Mouse (Mus musculus) forebrain, embryonic 16.5 days (tissue): ENCODE results near the gene Veph1. TPM values are rescaled to one million over a fixed set of nuclear protein-coding genes. Genes with fewer than 3 reads are reported as not detected.

Experiments
- ATAC-seq: fragments of 200-750 bp; cut with Nextera tagmentation; 2 replicates; pipeline ENCODE4 v1.8.0; 2017; ENCODE audit warnings: mild to moderate bottlenecking, moderate library complexity
- H3K27ac ChIP-seq: fragments of 300-500 bp; sonication (generic); 2 replicates; pipeline ENCODE4 v1.5.1; 2014; ENCODE audit warnings: low read length, control low read depth
- H3K27me3 ChIP-seq: fragments of 300-500 bp; sonication (generic); replicated peaks from 2 replicates; pipeline ENCODE4 v1.6.1; 2014; ENCODE audit warnings: low read length; ENCODE audit not compliant: control insufficient read depth, insufficient read depth
- H3K36me3 ChIP-seq: fragments of 300-500 bp; sonication (generic); 2 replicates; pipeline ENCODE4 v1.6.1; 2014; ENCODE audit not compliant: control insufficient read depth, insufficient read depth
- H3K4me1 ChIP-seq: fragments of 300-500 bp; sonication (generic); replicated peaks from 2 replicates; pipeline ENCODE4 v1.6.1; 2014; ENCODE audit warnings: low read length; ENCODE audit not compliant: control insufficient read depth, insufficient read depth
- H3K4me2 ChIP-seq: fragments of 300-500 bp; sonication (generic); 2 replicates; pipeline ENCODE4 v1.6.1; 2014; ENCODE audit warnings: mild to moderate bottlenecking, low read length, control low read depth
- H3K4me3 ChIP-seq: fragments of 300-500 bp; sonication (generic); replicated peaks from 2 replicates; pipeline ENCODE4 v1.5.1; 2014; ENCODE audit warnings: mild to moderate bottlenecking, low read length, control low read depth
- H3K9ac ChIP-seq: fragments of 300-500 bp; sonication (generic); replicated peaks from 2 replicates; pipeline ENCODE4 v1.6.1; 2014; ENCODE audit warnings: low read depth, low read length, control low read depth
- H3K9me3 ChIP-seq: fragments of 300-500 bp; sonication (generic); 2 replicates; pipeline ENCODE4 v1.6.1; 2016; ENCODE audit warnings: low read length; ENCODE audit not compliant: control insufficient read depth
- WGBS: fragments of 180-500 bp; shearing (Covaris S2); extraction: QIAGEN DNeasy Blood & Tissue Kit; methylation state at CpG from one replicate; pipeline ENCODE4 v1.1.7; 2014; 5-methylcytosine and 5-hydroxymethylcytosine counted together
- polyA plus RNA-seq: library from polyadenylated mRNA; unstranded; fragments of >200 nt; fragmentation: Nextera tagmentation; extraction: Ambion mirVana; gene quantifications from 2 replicates; pipeline ENCODE4 v1.2.1, GENCODE M21; 2015

The Veph1 gene
- polyA plus RNA-seq, 1 experiment from 2014 or later, result 9.2 TPM

DNA sequence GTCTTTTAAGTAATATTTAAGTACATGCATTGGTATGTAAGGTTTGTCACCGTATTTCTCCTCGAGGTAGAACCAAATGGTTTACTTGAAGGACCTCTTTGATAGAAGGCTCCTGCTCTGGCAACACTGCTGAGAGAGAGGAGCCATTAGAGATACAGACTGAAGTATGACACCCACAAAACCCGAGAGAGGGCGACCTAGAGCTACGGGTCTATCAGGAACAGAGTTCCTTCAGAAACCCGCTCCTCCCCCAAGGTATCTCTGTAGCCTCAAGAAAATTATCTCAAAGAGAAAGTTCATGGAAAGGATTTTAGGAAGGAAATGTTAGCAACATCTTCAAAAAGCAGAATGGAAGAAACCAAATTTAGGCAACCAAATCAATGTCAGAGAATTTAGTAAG, 232.8 kb downstream of the Veph1 start:
- Histone ChIP-seq H3K9ac (no peak overlapping the region), H3K27ac (no peak overlapping the region), H3K27me3 (no peaks in the 10 kb centered on the region), H3K4me2 (no peak overlapping the region), H3K4me3 (no peak overlapping the region), H3K4me1 (no peaks in the 10 kb centered on the region), H3K36me3 (no peaks in the 10 kb centered on the region), H3K9me3 (no peaks in the 10 kb centered on the region)
- WGBS, result 61% methylated on average over 6 of the region's 6 CpGs
- no peak for ATAC-seq

DNA sequence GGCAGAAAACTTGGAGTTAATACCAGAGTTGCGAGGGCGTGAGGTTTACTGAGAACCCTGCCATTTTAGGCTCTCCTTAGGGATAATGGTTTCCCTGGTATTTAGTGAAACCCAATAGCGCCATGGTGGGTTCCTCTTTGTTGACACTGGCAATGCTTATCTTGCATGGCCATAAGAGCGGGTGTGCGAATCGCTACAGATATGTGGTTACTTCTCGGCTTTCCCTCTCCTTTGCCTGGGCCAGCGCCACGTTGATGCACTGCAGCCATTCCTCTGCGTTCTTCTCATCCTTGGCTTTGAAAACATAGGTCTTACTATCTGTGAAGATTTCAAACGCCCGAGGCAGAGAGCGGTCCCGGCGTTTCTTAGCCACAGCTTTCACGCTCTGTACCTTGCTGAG, 239.7 kb downstream of the Veph1 start:
- Histone ChIP-seq H3K9ac (no peak overlapping the region), H3K4me2 (no peak overlapping the region), H3K27ac (no peak overlapping the region), H3K4me3 (no peak overlapping the region), H3K27me3 (no peaks in the 10 kb centered on the region), H3K9me3 (no peaks in the 10 kb centered on the region), H3K4me1 (no peaks in the 10 kb centered on the region), H3K36me3 (no peaks in the 10 kb centered on the region)
- WGBS, result 96% methylated on average over 16 of the region's 16 CpGs
- ATAC-seq, result no peak

DNA sequence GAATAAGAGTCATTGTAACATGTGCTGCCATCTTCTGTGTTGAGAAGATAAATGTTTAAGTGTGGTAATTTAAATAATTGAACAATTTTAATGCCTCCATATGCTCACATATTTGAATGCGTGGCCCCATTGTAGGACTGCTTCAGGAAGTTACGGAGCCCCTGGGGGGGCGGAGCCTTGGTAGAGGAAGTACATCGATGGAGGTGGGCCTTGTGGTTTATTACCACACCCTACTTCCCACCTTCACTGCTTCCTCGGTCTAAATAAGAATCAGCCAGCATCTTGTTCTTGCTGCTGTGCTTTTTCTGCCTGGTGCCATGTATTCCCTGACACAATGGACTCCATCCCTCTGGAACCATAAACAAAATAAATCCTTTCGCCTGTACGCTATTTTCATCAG, 241.0 kb downstream of the Veph1 start:
- Histone ChIP-seq H3K9me3 (no peaks in the 10 kb centered on the region), H3K36me3 (no peaks in the 10 kb centered on the region), H3K4me1 (peaks cover 1% of the 10 kb centered on the region; the same call in 1 of the 2 replicates), H3K27ac (no peak overlapping the region), H3K4me2 (no peak overlapping the region), H3K27me3 (no peaks in the 10 kb centered on the region), H3K9ac (no peak overlapping the region), H3K4me3 (no peak overlapping the region)
- no peak for ATAC-seq
- 94% methylated on average over 7 of the region's 7 CpGs for WGBS

DNA sequence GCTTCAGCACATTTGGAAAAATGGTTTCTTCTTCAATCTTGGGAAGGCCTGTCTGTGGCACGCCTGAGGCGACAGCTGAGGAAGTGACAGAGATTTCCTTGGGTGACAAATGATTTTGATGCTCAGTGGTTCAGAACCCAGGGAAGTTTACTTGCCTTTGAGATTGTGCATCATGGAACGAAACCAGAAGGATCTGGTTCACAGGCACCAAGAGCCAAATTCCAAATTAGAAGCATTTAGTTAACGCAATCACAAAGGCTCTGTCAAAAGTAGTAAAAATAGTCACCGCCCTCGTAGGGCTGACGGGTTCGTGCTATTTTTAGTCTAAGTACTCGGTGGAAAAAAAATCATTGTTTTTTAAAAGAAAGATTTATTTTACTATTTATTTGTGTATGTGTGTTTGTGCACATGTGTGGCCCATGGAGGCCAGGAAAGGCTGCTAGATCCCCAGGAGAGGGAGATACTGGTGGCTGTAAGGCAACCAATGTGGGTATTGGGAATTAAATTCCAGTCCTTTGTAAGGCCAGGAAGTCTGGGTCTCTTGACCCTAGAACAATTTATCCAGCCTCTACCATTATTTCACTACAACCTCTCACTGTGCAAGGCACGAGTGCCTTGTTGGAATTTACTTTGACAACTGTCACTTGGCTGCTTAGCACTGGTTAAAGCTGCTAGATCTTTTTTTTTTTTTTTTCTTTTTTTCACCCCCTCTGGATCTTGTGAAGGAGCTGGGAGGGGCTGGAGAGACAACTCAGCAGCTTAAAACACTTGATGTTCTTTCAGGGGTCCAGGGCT, 246.3 kb downstream of the Veph1 start:
- Histone ChIP-seq H3K27me3 (no peaks in the 10 kb centered on the region), H3K9me3 (no peaks in the 10 kb centered on the region), H3K4me2 (no peak overlapping the region), H3K36me3 (no peaks in the 10 kb centered on the region), H3K9ac (no peak overlapping the region), H3K4me3 (no peak overlapping the region), H3K27ac (no peak overlapping the region), H3K4me1 (peaks cover 7% of the 10 kb centered on the region)
- 36% methylated on average over 10 of the region's 10 CpGs for WGBS
- peak; percentile 79 for ATAC-seq

DNA sequence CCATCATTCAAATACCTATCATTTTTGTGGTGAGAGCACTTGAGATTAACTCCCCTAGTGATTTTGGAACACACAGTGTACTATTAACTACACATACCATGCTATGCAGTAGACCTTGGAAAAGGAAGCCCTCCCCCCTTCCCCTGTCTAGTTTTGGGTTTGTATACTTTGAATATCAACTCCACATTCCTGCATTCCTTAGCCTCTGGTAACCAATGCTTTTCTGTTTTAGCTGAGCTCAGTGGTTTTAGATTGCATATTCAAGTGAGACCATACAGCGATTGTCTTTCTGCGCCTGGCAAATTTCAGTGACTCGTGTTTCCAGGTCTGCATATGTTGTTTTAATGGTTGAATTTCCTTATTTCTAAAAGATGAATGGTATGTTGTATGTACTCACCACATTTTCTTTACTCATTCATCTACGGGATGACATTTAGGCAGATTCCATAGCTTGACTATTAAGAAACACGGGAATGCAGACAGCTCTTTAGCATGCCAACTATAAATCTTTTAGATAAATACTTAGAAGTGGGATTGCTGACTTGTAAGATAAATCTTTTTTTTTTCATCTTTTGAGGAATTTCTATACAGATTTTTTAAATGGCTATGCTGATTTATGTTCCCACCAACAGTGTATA, 255.7 kb downstream of the Veph1 start:
- H3K4me3 ChIP-seq, result no peak overlapping the region
- H3K27me3 ChIP-seq, result no peaks in the 10 kb centered on the region
- no peak overlapping the region for H3K4me2 ChIP-seq
- H3K4me1 ChIP-seq, result no peaks in the 10 kb centered on the region
- no peak overlapping the region for H3K9ac ChIP-seq
- no peak for ATAC-seq
- H3K36me3 ChIP-seq, result no peaks in the 10 kb centered on the region
- no peak overlapping the region for H3K27ac ChIP-seq
- H3K9me3 ChIP-seq, result no peaks in the 10 kb centered on the region
- 77% methylated on average over 5 of the region's 5 CpGs for WGBS

DNA sequence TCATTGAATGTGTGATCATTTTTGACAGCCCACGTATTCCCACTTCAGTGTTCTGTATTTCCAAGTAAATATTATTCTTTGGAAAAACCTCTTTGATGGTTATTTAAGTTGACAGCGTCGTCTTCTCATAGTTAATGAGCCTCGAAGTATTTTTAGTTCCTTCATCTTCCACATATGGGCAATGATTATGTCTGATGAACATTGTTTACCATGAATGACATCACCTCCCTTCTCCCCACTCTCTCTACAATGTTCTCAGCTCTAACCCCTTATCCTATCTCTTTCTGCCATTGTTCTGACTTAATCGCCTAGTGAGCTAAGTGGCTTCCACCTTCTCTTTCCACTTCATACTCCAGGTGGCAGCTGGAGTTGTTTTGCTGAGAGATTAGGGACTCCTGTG, 261.4 kb downstream of the Veph1 start:
- no peaks in the 10 kb centered on the region for H3K4me1 ChIP-seq
- H3K9me3 ChIP-seq, result no peaks in the 10 kb centered on the region
- WGBS, result 88% methylated on average over 5 of the region's 5 CpGs
- H3K4me2 ChIP-seq, result no peak overlapping the region
- H3K36me3 ChIP-seq, result no peaks in the 10 kb centered on the region
- no peak overlapping the region for H3K27ac ChIP-seq
- no peaks in the 10 kb centered on the region for H3K27me3 ChIP-seq
- no peak for ATAC-seq
- no peak overlapping the region for H3K9ac ChIP-seq
- H3K4me3 ChIP-seq, result no peak overlapping the region

DNA sequence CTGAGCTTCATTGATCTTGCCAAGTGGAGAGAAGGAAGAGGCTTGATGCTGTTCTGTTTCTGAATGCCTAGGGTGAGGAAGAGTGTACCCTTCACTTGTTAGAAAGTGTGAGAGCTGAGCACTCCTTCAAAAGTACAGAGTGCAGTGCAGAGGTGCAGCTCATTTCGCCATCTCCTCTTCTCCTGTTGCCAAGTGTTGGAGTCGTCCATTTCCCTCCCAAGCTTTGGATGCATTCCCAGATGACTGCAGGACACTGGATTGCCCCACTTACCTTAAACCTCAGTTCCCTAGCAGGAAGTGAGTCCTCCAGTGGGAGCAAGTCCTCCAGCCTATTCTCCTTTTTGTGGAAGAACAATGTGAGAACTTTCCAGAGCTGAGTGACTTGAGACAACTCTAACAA, 263.3 kb downstream of the Veph1 start:
- H3K4me1 ChIP-seq, result no peaks in the 10 kb centered on the region
- 78% methylated on average over 2 of the region's 2 CpGs for WGBS
- no peak overlapping the region for H3K9ac ChIP-seq
- H3K36me3 ChIP-seq, result no peaks in the 10 kb centered on the region
- no peak overlapping the region for H3K4me2 ChIP-seq
- H3K4me3 ChIP-seq, result no peak overlapping the region
- no peaks in the 10 kb centered on the region for H3K9me3 ChIP-seq
- no peaks in the 10 kb centered on the region for H3K27me3 ChIP-seq
- no peak overlapping the region for H3K27ac ChIP-seq
- ATAC-seq, result no peak

DNA sequence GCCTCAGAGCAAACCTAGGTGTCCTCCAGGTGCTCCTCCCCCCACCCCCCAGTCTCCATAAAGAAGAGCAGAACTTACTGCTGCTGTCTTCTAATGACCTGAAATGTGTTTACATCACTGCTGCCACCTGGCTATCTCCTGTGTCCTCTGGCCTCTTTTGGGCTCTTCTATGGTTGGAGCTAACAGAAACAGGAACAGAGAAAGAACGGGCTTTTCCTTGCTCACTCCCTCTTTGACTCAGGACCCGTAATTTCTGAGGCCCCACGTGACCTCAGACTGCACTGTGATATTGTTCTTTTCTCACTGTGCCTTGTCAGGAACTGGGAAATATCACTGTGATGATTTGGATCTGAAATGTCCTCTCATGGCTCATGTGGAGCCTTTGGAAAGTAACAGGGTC, 271.2 kb downstream of the Veph1 start:
- H3K27me3 ChIP-seq, result no peaks in the 10 kb centered on the region
- no peak for ATAC-seq
- WGBS, result 85% methylated on average over 3 of the region's 3 CpGs
- no peak overlapping the region for H3K4me2 ChIP-seq
- H3K4me3 ChIP-seq, result no peak overlapping the region
- H3K27ac ChIP-seq, result no peak overlapping the region
- H3K9me3 ChIP-seq, result no peaks in the 10 kb centered on the region
- no peak overlapping the region for H3K9ac ChIP-seq
- no peaks in the 10 kb centered on the region for H3K36me3 ChIP-seq
- no peaks in the 10 kb centered on the region for H3K4me1 ChIP-seq

DNA sequence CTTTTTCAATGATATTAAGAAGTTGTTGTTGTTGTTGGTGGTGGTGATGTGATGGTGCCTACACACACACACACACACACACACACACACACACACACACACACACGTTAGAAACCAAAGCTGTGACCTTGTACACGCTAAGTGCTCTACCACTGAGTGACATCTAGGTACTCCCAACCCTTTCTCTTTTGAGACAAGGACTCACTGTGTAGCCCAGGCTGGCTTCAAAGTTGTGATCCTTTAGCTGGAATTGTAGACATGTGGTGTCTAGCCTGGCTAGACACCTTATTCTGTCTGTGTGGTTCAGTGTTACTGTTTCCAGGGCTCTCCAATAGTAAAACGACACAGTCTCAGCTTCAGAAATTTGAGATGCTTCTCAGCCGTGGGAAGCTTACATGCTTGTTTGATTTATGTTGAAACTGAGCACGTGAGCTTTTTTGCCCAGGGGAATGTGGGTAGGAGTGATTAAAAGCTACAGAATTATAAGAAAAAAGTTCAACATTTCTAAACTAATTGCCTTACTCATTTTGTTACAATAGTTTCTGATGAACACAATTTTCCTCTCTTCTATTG, 272.3 kb downstream of the Veph1 start:
- Histone ChIP-seq H3K4me3 (no peak overlapping the region), H3K27ac (no peak overlapping the region), H3K27me3 (no peaks in the 10 kb centered on the region), H3K4me2 (no peak overlapping the region), H3K36me3 (no peaks in the 10 kb centered on the region), H3K9ac (no peak overlapping the region), H3K4me1 (no peaks in the 10 kb centered on the region), H3K9me3 (no peaks in the 10 kb centered on the region)
- ATAC-seq, result no peak
- 74% methylated on average over 5 of the region's 5 CpGs for WGBS
